Mouse (Mus musculus) thymus, postnatal 4 days (tissue): ENCODE data around the gene Cyp4f37.
A peak's percentile ranks its signal among the peaks of the same experiment; 100 is the strongest.
"Not testable (repeated sequence)": the region's sequence is repeated elsewhere in the genome, so short reads cannot be mapped to it uniquely, and the experiment has no call there.

Source experiments
- DNase-seq: peaks from one replicate; pipeline ENCODE4 v3.0.0; 2021

The Cyp4f37 gene

GRCm38 (mm10) chr17:32621018-32621417 lies at the start of gene Cyp4f37:
TSS of gene Cyp4f37 (plus strand) at chr17:32621309.
- not testable (repeated sequence) for DNase-seq

- DNase-seq: peak; percentile 36
Measured at GRCm38 (mm10) chr17:32573286-32573685, 47.8 kb upstream of the Cyp4f37 start.

- no peak for DNase-seq
Measured at GRCm38 (mm10) chr17:32577496-32578186, 43.5 kb upstream of the Cyp4f37 start.

GRCm38 (mm10) chr17:32596494-32596893 lies 24.6 kb upstream of the Cyp4f37 start:
- no peak for DNase-seq

- DNase-seq: no peak
Measured at GRCm38 (mm10) chr17:32608055-32608454, 13.1 kb upstream of the Cyp4f37 start.

- not testable (repeated sequence) for DNase-seq
Measured at GRCm38 (mm10) chr17:32610231-32610630, 10.9 kb upstream of the Cyp4f37 start.

- no peak for DNase-seq
Measured at GRCm38 (mm10) chr17:32610896-32611295, 10.2 kb upstream of the Cyp4f37 start.

GRCm38 (mm10) chr17:32612417-32612816 lies 8.7 kb upstream of the Cyp4f37 start:
- no peak for DNase-seq

- no peak for DNase-seq
Measured at GRCm38 (mm10) chr17:32617252-32617651, 3.9 kb upstream of the Cyp4f37 start.

- not testable (repeated sequence) for DNase-seq
Measured at GRCm38 (mm10) chr17:32629726-32630125, 8.6 kb downstream of the Cyp4f37 start.

- no peak for DNase-seq
Measured at GRCm38 (mm10) chr17:32631936-32632335, 10.8 kb downstream of the Cyp4f37 start.

- DNase-seq: not testable (repeated sequence)
Measured at GRCm38 (mm10) chr17:32634242-32634971, 13.3 kb downstream of the Cyp4f37 start.

- peak; percentile 92 for DNase-seq
Measured at GRCm38 (mm10) chr17:32634972-32635314, 13.8 kb downstream of the Cyp4f37 start.

GRCm38 (mm10) chr17:32636341-32636740 lies 15.2 kb downstream of the Cyp4f37 start:
- no peak for DNase-seq

GRCm38 (mm10) chr17:32637151-32637550 lies 16.0 kb downstream of the Cyp4f37 start:
- DNase-seq: no peak

GRCm38 (mm10) chr17:32646631-32647030 lies 25.5 kb downstream of the Cyp4f37 start:
- DNase-seq: no peak

GRCm38 (mm10) chr17:32653860-32654259 lies 32.8 kb downstream of the Cyp4f37 start:
- no peak for DNase-seq

GRCm38 (mm10) chr17:32657041-32657440 lies 35.9 kb downstream of the Cyp4f37 start:
- no peak for DNase-seq

- DNase-seq: no peak
Measured at GRCm38 (mm10) chr17:32658246-32658645, 37.1 kb downstream of the Cyp4f37 start.

- DNase-seq: no peak
Measured at GRCm38 (mm10) chr17:32658712-32659111, 37.6 kb downstream of the Cyp4f37 start, which contains the start of gene Cyp4f40. TSS of gene Cyp4f40 (plus strand) at chr17:32658900.

- no peak for DNase-seq
Measured at GRCm38 (mm10) chr17:32673976-32674375, 52.9 kb downstream of the Cyp4f37 start.

- DNase-seq: peak; percentile 49
Measured at GRCm38 (mm10) chr17:32676040-32676635, 55.0 kb downstream of the Cyp4f37 start.

- peak; percentile 77 for DNase-seq
Measured at GRCm38 (mm10) chr17:32680404-32680803, 59.3 kb downstream of the Cyp4f37 start.
